Mouse (Mus musculus): ENCODE measurements at regions not wholly inside any gene's neighbourhood (a gene's known extent, or its start where the extent isn't known, plus 50 kb on each side); places are given as distances from the start of the nearest gene placed in this dataset.

DNA sequence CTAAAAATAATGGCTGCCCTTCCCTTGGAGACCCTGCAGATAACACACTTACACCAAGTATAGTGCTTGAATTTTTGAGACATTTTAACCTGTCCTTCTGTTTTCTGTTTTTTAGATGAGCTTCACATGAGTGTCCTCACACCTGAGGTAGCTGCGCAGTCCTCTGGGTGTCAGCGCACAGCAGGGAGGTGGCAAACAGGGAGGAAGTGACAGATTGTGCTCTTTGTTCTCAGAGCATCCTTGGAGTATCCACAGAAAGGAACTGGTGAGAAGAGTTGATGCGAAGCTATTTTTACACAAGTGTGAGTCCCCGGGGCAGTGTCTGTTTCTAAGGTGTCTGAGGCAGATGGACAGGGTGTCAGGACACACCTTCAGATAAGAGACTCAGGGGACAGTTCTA is 78.2 kb upstream of the Arl4c start:
- no peak for TF ChIP-seq POU5F1 (IDR thresholded peaks at IDR 0.05; ENCODE audit: borderline replicate concordance, low read length)
- no peak for TF ChIP-seq CTCF (conservative IDR thresholded peaks at IDR 0.05; ENCODE audit: low read length)
- TF ChIP-seq NANOG (IDR thresholded peaks at IDR 0.05; ENCODE audit: borderline replicate concordance, low read length): no peak
- H3K36me3 ChIP-seq (ENCODE audit: insufficient read depth, low read length): no peaks in the 10 kb centered on the region
- no peaks in the 10 kb centered on the region for H3K9me3 ChIP-seq (ENCODE audit: low read length)
- H3K4me1 ChIP-seq (replicated peaks; ENCODE audit: low read depth, low read length): 0 out of 2 replicates have a peak, but pooled peaks cover 4% of the 10 kb centered on the region
- no peaks in the 10 kb centered on the region for H3K27me3 ChIP-seq (ENCODE audit: insufficient read depth, low read length)
- no peak overlapping the region for H3K4me3 ChIP-seq (replicated peaks; ENCODE audit: low read length)

DNA sequence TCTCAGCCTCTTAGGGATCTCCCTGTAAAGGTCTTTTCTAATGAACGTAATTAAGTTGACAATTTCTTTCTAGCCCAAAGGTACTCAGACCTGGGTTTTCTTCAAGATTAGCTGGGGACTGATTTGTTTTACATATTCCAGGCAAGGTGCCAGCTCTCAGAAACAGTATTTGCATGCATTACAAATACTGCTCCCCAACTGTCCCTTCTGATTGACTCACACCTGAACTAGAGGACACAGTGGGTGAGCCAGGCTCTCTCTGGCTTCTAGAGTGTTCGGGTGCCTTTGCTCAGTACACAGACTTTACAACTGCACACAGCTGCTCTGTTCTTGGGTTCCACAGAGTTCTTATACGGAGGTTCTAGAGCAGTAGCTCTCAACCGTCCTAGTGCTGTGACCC is 81.1 kb upstream of the Arl4c start:
- Histone ChIP-seq H3K36me3 (ENCODE audit: insufficient read depth, low read length) (no peaks in the 10 kb centered on the region), H3K27me3 (ENCODE audit: insufficient read depth, low read length) (no peaks in the 10 kb centered on the region), H3K4me1 (replicated peaks; ENCODE audit: low read depth, low read length) (0 out of 2 replicates have a peak, but pooled peaks cover 4% of the 10 kb centered on the region), H3K9me3 (ENCODE audit: low read length) (peaks cover 17% of the 10 kb centered on the region), H3K4me3 (replicated peaks; ENCODE audit: low read length) (no peak overlapping the region)
- TF ChIP-seq NANOG (IDR thresholded peaks at IDR 0.05; ENCODE audit: borderline replicate concordance, low read length) (no peak), POU5F1 (IDR thresholded peaks at IDR 0.05; ENCODE audit: borderline replicate concordance, low read length) (no peak), CTCF (conservative IDR thresholded peaks at IDR 0.05; ENCODE audit: low read length) (no peak)

DNA sequence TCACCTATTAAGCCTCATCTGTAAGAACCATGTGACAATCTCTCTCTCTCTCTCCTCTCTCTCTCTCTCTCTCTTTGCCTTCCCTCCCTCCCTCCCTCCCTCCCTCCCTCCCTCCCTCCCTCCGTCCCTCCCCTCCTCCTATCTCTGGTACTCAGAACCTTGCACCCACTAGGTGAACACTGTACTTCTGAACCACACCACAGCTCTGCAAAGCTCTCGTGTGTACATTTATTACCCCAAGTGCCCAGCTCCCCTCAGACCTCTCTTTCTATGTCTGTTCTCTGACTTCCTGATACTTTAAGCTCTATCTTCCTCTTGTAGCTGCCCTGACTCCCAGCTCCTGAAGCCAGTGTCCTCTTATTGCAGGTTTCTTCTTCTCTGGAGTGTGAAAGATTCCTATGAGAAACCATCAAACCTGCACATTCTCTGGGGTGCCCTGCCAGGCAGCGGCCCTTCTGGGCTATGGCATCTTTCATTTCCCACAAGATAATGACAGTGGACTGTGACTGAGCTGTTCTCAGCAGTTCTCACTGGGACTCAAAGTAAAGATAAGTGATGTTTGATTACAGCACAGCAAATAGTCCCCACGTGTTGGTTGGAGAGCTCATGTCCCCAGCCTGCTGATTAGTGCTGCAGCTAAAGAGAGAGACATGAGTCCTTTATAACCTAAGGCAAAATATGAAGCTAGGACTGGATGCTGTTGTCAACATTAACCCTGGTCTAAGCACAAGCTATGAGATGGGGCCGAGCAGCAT is 83.0 kb upstream of the Arl4c start:
- H3K27me3 ChIP-seq (ENCODE audit: insufficient read depth, low read length): no peaks in the 10 kb centered on the region
- H3K9me3 ChIP-seq (ENCODE audit: low read length): peaks cover 25% of the 10 kb centered on the region
- TF ChIP-seq POU5F1 (IDR thresholded peaks at IDR 0.05; ENCODE audit: borderline replicate concordance, low read length): no peak
- no peak for TF ChIP-seq NANOG (IDR thresholded peaks at IDR 0.05; ENCODE audit: borderline replicate concordance, low read length)
- no peak for TF ChIP-seq CTCF (conservative IDR thresholded peaks at IDR 0.05; ENCODE audit: low read length)
- no peaks in the 10 kb centered on the region for H3K36me3 ChIP-seq (ENCODE audit: insufficient read depth, low read length)
- H3K4me1 ChIP-seq (replicated peaks; ENCODE audit: low read depth, low read length): 0 out of 2 replicates have a peak, but pooled peaks cover under 1% of the 10 kb centered on the region
- H3K4me3 ChIP-seq (replicated peaks; ENCODE audit: low read length): no peak overlapping the region

DNA sequence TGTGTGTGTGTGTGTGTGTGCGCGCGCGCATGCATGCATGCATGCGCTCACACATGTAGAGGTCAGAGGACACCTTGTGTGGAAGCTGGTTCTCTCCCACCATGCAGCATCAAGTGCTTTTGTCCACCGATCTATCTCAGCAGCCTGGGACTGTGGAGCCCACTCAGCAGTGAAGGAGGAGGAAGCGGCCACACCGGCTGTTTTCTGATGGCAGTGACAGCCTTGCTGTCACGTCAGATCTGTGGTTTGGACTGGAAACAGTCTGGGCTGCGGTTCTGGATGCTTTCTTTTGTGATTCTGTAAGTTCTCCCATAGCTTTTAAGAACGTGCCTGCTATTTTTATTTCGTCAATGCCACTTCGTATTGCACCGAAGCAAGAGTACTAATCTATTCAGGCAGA is 84.0 kb upstream of the Arl4c start:
- Histone ChIP-seq H3K36me3 (ENCODE audit: insufficient read depth, low read length) (no peaks in the 10 kb centered on the region), H3K9me3 (ENCODE audit: low read length) (peaks cover 31% of the 10 kb centered on the region), H3K4me3 (replicated peaks; ENCODE audit: low read length) (no peak overlapping the region), H3K4me1 (replicated peaks; ENCODE audit: low read depth, low read length) (no peaks in the 10 kb centered on the region), H3K27me3 (ENCODE audit: insufficient read depth, low read length) (no peaks in the 10 kb centered on the region)
- TF ChIP-seq NANOG (IDR thresholded peaks at IDR 0.05; ENCODE audit: borderline replicate concordance, low read length): no peak
- no peak for TF ChIP-seq CTCF (conservative IDR thresholded peaks at IDR 0.05; ENCODE audit: low read length)
- TF ChIP-seq POU5F1 (IDR thresholded peaks at IDR 0.05; ENCODE audit: borderline replicate concordance, low read length): no peak

DNA sequence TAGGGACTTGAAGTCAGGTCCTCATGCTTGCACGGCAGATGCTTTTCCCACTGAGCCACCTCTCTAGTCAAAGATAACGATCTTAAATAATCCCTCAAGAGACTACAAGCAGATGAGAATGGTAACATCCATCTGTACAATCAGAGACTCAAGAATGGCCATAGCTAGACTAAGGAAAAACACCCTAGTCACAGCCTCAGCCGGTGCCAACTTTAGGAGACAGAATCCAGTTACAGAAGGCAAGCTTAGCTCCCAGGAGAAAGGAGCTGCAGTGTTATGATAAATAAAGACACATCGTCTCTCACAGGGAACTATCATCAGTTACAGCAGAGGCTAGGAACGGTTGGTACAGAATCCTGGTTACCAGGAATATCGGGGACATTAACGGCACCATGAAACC is 88.7 kb upstream of the Arl4c start:
- Histone ChIP-seq H3K4me3 (replicated peaks; ENCODE audit: low read length) (no peak overlapping the region), H3K4me1 (replicated peaks; ENCODE audit: low read depth, low read length) (no peaks in the 10 kb centered on the region), H3K9me3 (ENCODE audit: low read length) (peaks cover 74% of the 10 kb centered on the region), H3K27me3 (ENCODE audit: insufficient read depth, low read length) (no peaks in the 10 kb centered on the region), H3K36me3 (ENCODE audit: insufficient read depth, low read length) (no peaks in the 10 kb centered on the region)
- TF ChIP-seq POU5F1 (IDR thresholded peaks at IDR 0.05; ENCODE audit: borderline replicate concordance, low read length): no peak
- no peak for TF ChIP-seq NANOG (IDR thresholded peaks at IDR 0.05; ENCODE audit: borderline replicate concordance, low read length)
- TF ChIP-seq CTCF (conservative IDR thresholded peaks at IDR 0.05; ENCODE audit: low read length): no peak

DNA sequence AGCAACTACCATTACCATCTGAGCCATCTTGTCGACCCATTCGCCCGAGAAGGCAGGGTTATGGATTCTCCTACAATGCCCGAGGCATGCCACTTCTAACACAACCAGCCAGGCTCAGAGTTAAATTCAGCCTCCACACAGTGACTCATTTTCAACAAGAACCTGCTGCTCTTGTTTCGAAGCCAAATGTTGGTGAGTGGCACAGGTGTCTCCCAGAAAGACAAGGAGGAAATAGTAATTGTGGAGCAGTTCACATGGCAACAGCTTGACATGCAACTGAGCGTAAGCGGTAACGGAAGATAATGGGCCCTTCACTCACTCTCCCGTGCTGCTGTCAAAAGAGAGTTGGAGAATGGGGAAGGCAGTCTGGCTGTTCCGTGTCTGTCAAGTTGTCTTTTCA is 92.9 kb upstream of the Arl4c start:
- TF ChIP-seq POU5F1 (IDR thresholded peaks at IDR 0.05; ENCODE audit: borderline replicate concordance, low read length): no peak
- no peak for TF ChIP-seq NANOG (IDR thresholded peaks at IDR 0.05; ENCODE audit: borderline replicate concordance, low read length)
- TF ChIP-seq CTCF (conservative IDR thresholded peaks at IDR 0.05; ENCODE audit: low read length): no peak
- H3K4me3 ChIP-seq (replicated peaks; ENCODE audit: low read length): no peak overlapping the region
- no peaks in the 10 kb centered on the region for H3K27me3 ChIP-seq (ENCODE audit: insufficient read depth, low read length)

DNA sequence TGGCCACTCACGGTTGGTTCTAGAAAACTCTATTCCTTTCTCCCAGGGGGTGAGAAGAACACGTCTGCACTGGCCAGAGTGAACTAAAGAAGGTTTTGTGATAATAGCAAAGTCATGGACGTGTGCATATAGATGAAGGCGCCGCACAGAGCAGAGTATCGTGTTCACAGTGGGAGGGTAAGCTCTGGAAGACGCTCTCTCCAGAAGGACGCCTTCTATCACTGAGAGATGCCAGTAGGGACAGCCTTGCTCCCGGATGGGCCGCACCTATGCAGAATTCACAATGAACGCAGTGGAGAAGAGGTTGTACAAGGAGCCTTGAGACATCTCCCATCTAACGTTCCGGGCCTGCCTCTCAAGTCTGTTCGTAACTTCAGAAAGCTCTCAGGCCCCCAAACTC is 96.5 kb upstream of the Arl4c start:
- Histone ChIP-seq H3K27me3 (ENCODE audit: insufficient read depth, low read length) (no peaks in the 10 kb centered on the region), H3K36me3 (ENCODE audit: insufficient read depth, low read length) (no peaks in the 10 kb centered on the region), H3K9me3 (ENCODE audit: low read length) (peaks cover 73% of the 10 kb centered on the region), H3K4me3 (replicated peaks; ENCODE audit: low read length) (no peak overlapping the region), H3K4me1 (replicated peaks; ENCODE audit: low read depth, low read length) (peaks cover 31% of the 10 kb centered on the region)
- no peak for TF ChIP-seq POU5F1 (IDR thresholded peaks at IDR 0.05; ENCODE audit: borderline replicate concordance, low read length)
- no peak for TF ChIP-seq CTCF (conservative IDR thresholded peaks at IDR 0.05; ENCODE audit: low read length)
- no peak for TF ChIP-seq NANOG (IDR thresholded peaks at IDR 0.05; ENCODE audit: borderline replicate concordance, low read length)

More for the DNA sequence above, 92.9 kb upstream of the Arl4c start:
- peaks cover 15% of the 10 kb centered on the region for H3K4me1 ChIP-seq (replicated peaks; ENCODE audit: low read depth, low read length)
- peaks cover 82% of the 10 kb centered on the region for H3K9me3 ChIP-seq (ENCODE audit: low read length)
- no peaks in the 10 kb centered on the region for H3K36me3 ChIP-seq (ENCODE audit: insufficient read depth, low read length)

DNA sequence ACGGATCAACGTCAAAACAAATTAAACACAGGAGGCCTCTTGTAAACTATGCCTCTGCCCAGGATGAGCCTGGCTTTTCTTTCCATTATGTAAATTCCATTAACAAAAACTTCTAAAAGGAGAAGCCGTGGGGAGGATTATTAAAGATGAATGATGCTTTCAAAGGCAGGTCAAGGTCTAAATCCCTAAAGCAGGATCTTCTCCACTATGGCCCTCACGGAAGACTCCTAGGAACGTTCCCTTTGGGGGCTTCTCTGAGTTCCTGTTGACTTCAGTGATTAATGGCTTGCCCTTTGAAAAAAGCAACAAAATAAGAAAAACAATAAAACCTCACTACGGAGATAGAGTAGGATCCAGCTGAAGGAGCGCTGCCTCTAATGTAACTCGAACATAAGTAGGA is 96.9 kb upstream of the Arl4c start:
- Histone ChIP-seq H3K36me3 (ENCODE audit: insufficient read depth, low read length) (no peaks in the 10 kb centered on the region), H3K27me3 (ENCODE audit: insufficient read depth, low read length) (no peaks in the 10 kb centered on the region), H3K4me3 (replicated peaks; ENCODE audit: low read length) (no peak overlapping the region), H3K4me1 (replicated peaks; ENCODE audit: low read depth, low read length) (peaks cover 31% of the 10 kb centered on the region), H3K9me3 (ENCODE audit: low read length) (peaks cover 73% of the 10 kb centered on the region)
- TF ChIP-seq NANOG (IDR thresholded peaks at IDR 0.05; ENCODE audit: borderline replicate concordance, low read length) (no peak), POU5F1 (IDR thresholded peaks at IDR 0.05; ENCODE audit: borderline replicate concordance, low read length) (no peak), CTCF (conservative IDR thresholded peaks at IDR 0.05; ENCODE audit: low read length) (no peak)

DNA sequence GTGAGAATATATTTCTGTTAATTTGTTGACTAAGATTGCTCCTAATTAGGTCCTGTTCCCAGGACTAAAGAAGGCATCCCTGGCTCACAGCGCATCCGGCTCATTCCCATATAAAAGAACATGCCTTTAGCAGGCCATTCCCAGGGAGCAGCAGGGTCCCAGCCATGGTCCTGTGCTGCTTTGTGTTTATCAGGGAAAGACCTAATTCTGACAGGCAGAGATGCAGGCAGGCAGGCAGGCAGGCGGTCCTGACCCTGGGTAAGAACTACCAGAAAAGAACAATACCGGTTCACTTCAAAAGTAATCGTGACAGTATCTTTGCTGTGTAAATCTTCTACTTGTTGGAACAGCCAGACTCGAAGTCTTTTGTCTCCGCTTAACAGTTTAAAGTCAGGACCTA is 97.3 kb upstream of the Arl4c start:
- TF ChIP-seq NANOG (IDR thresholded peaks at IDR 0.05; ENCODE audit: borderline replicate concordance, low read length) (no peak), POU5F1 (IDR thresholded peaks at IDR 0.05; ENCODE audit: borderline replicate concordance, low read length) (no peak), CTCF (conservative IDR thresholded peaks at IDR 0.05; ENCODE audit: low read length) (no peak)

More for the DNA sequence above, 97.3 kb upstream of the Arl4c start:
- H3K4me1 ChIP-seq (replicated peaks; ENCODE audit: low read depth, low read length): peaks cover 31% of the 10 kb centered on the region
- no peaks in the 10 kb centered on the region for H3K36me3 ChIP-seq (ENCODE audit: insufficient read depth, low read length)
- no peaks in the 10 kb centered on the region for H3K27me3 ChIP-seq (ENCODE audit: insufficient read depth, low read length)
- H3K4me3 ChIP-seq (replicated peaks; ENCODE audit: low read length): no peak overlapping the region
- H3K9me3 ChIP-seq (ENCODE audit: low read length): peaks cover 73% of the 10 kb centered on the region

Measured in E14TG2a.4 (cell line).